Mouse (Mus musculus) lung, adult 2 months (tissue): ENCODE measurements around the gene Ly6g6d.
A peak's percentile ranks its signal among the peaks of the same experiment; 100 is the strongest.

ENCODE experiments used
- CTCF ChIP-seq: fragments of 200-500 bp; IDR thresholded peaks from 2 replicates; pipeline ENCODE4 v1.5.1; 2011; ENCODE audit warnings: mild to moderate bottlenecking, low read length, control low read depth; ENCODE audit not compliant: insufficient read depth
- POLR2A ChIP-seq: fragments of 200-500 bp; IDR thresholded peaks from 2 replicates; pipeline ENCODE4 v1.6.1; 2011; ENCODE audit warnings: low read depth, mild to moderate bottlenecking, control low read depth, low read length, borderline replicate concordance; ENCODE audit errors: extremely low read depth

- TF ChIP-seq CTCF = peak; percentile 11; the same call in 1 of the 2 replicates
- TF ChIP-seq POLR2A = no peak
These were observed 55.9 kb downstream of the Ly6g6d start for GRCm38 (mm10) chr17:35021842-35022477.
